Mouse (Mus musculus): Measurements from ENCODE around the gene Cyp2c50.
A peak's percentile ranks its signal among the peaks of the same experiment; 100 is the strongest.
"Not testable (repeated sequence)": the region's sequence is repeated elsewhere in the genome, so short reads cannot be mapped to it uniquely, and the experiment has no call there.

The Cyp2c50 gene

DNA sequence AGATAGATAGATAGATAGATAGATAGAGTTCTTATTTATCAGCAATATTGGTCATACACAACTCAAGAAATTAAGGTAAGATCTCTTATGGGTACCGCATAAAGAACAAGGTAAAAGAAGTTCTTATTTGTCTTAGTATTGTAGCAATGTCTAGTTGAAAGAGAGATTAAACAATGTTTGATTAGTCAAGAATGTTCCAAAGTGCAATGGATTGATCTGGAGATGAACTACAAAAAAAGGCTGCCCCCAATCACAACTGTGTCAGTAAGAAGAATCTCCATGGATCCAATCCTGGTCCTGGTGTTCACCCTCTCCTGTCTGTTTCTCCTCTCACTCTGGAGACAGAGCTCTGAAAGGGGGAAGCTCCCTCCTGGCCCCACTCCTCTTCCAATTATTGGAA lies at the start of gene Cyp2c50:
Cyp2c50 (plus strand) TSS at position 268 of the 400 bp plus-strand sequence.
- DNase-seq (ENCODE audit: inconsistent ontology term), result not testable (repeated sequence)

- DNase-seq (ENCODE audit: inconsistent ontology term), result no peak
Observed at GRCm38 (mm10) chr19:40073701-40074100, 15.8 kb upstream of the Cyp2c50 start, which contains the start of gene Cyp2c54. TSS of gene Cyp2c54 (minus strand) at chr19:40073827.

- DNase-seq (ENCODE audit: inconsistent ontology term), result no peak
Observed at GRCm38 (mm10) chr19:40088381-40088780, 1.1 kb upstream of the Cyp2c50 start.

- no peak for DNase-seq (ENCODE audit: inconsistent ontology term)
Observed at GRCm38 (mm10) chr19:40091111-40091510, 1.6 kb downstream of the Cyp2c50 start.

- DNase-seq (ENCODE audit: inconsistent ontology term), result peak; percentile 18
Observed at GRCm38 (mm10) chr19:40119624-40120023, 30.1 kb downstream of the Cyp2c50 start.

- not testable (repeated sequence) for DNase-seq (ENCODE audit: inconsistent ontology term)
Observed at GRCm38 (mm10) chr19:40125165-40125564, 35.7 kb downstream of the Cyp2c50 start.

GRCm38 (mm10) chr19:40126996-40127395 lies 37.5 kb downstream of the Cyp2c50 start:
- not testable (repeated sequence) for DNase-seq (ENCODE audit: inconsistent ontology term)

Measured in Muller cell, postnatal 12 days (primary cell).